Mouse (Mus musculus): ENCODE results near the gene Arid3b.

- TF ChIP-seq CTCF (IDR thresholded peaks at IDR 0.05; ENCODE audit: low read depth) (no peak), EP300 (IDR thresholded peaks at IDR 0.05; ENCODE audit: low read depth) (no peak)
Measured at GRCm38 (mm10) chr9:57767231-57767630, 69.4 kb downstream of the Arid3b start.

Data from liver, embryonic 14.5 days (tissue).